Mouse (Mus musculus): ENCODE measurements around the gene Fam227b. TPM values are rescaled to one million over a fixed set of nuclear protein-coding genes. Genes with fewer than 3 reads are reported as not detected.

Fam227b gene
- polyA plus RNA-seq, 1 experiment from 2014 or later = not detected

- H3K36me3 ChIP-seq = no peaks in the 10 kb centered on the region
- 78% methylated on average over 8 of the region's 8 CpGs for WGBS
- no peak overlapping the region for H3K4me3 ChIP-seq
- no peaks in the 10 kb centered on the region for H3K27me3 ChIP-seq
- no peak overlapping the region for H3K4me2 ChIP-seq
- no peak for ATAC-seq (ENCODE audit: low FRiP score)
- no peaks in the 10 kb centered on the region for H3K4me1 ChIP-seq (replicated peaks)
- H3K9ac ChIP-seq = no peak overlapping the region
- H3K27ac ChIP-seq = no peak overlapping the region
- no peaks in the 10 kb centered on the region for H3K9me3 ChIP-seq
Observed at GRCm38 (mm10) chr2:126086187-126086586, 65.6 kb downstream of the Fam227b start.

GRCm38 (mm10) chr2:126084326-126084725 is 67.5 kb downstream of the Fam227b start:
- H3K27ac ChIP-seq = no peak overlapping the region
- H3K9ac ChIP-seq = no peak overlapping the region
- WGBS = 85% methylated on average over 3 of the region's 3 CpGs
- H3K27me3 ChIP-seq = no peaks in the 10 kb centered on the region
- no peak overlapping the region for H3K4me2 ChIP-seq
- ATAC-seq (ENCODE audit: low FRiP score) = no peak
- no peaks in the 10 kb centered on the region for H3K9me3 ChIP-seq
- no peaks in the 10 kb centered on the region for H3K4me1 ChIP-seq (replicated peaks)
- no peaks in the 10 kb centered on the region for H3K36me3 ChIP-seq
- H3K4me3 ChIP-seq = no peak overlapping the region

- Histone ChIP-seq H3K9me3 (no peaks in the 10 kb centered on the region), H3K9ac (no peak overlapping the region), H3K27me3 (no peaks in the 10 kb centered on the region), H3K4me2 (no peak overlapping the region), H3K4me1 (replicated peaks) (no peaks in the 10 kb centered on the region), H3K4me3 (no peak overlapping the region), H3K36me3 (no peaks in the 10 kb centered on the region), H3K27ac (no peak overlapping the region)
- ATAC-seq (ENCODE audit: low FRiP score) = no peak
- WGBS = 71% methylated on average over 2 of the region's 2 CpGs
Observed at GRCm38 (mm10) chr2:126079086-126079485, 72.7 kb downstream of the Fam227b start.

- WGBS = 96% methylated on average over 6 of the region's 6 CpGs
Observed at GRCm38 (mm10) chr2:126076506-126076905, 75.3 kb downstream of the Fam227b start.

GRCm38 (mm10) chr2:126073744-126074143 is 78.1 kb downstream of the Fam227b start:
- Histone ChIP-seq H3K4me2 (no peak overlapping the region), H3K9me3 (no peaks in the 10 kb centered on the region), H3K36me3 (no peaks in the 10 kb centered on the region), H3K9ac (no peak overlapping the region), H3K4me1 (replicated peaks) (no peaks in the 10 kb centered on the region), H3K27ac (no peak overlapping the region), H3K27me3 (no peaks in the 10 kb centered on the region), H3K4me3 (no peak overlapping the region)
- WGBS = 92% methylated on average over 4 of the region's 4 CpGs
- ATAC-seq (ENCODE audit: low FRiP score) = no peak

More at GRCm38 (mm10) chr2:126076506-126076905, 75.3 kb downstream of the Fam227b start:
- Histone ChIP-seq H3K27ac (no peak overlapping the region), H3K4me1 (replicated peaks) (no peaks in the 10 kb centered on the region), H3K4me3 (no peak overlapping the region), H3K9ac (no peak overlapping the region), H3K36me3 (no peaks in the 10 kb centered on the region), H3K9me3 (no peaks in the 10 kb centered on the region), H3K27me3 (no peaks in the 10 kb centered on the region), H3K4me2 (no peak overlapping the region)
- no peak for ATAC-seq (ENCODE audit: low FRiP score)

GRCm38 (mm10) chr2:126069740-126070139 is 82.1 kb downstream of the Fam227b start:
- Histone ChIP-seq H3K27me3 (no peaks in the 10 kb centered on the region), H3K4me1 (replicated peaks) (no peaks in the 10 kb centered on the region), H3K4me3 (no peak overlapping the region), H3K36me3 (no peaks in the 10 kb centered on the region), H3K4me2 (no peak overlapping the region), H3K27ac (no peak overlapping the region), H3K9me3 (no peaks in the 10 kb centered on the region), H3K9ac (no peak overlapping the region)
- WGBS = 93% methylated on average over 1 of the region's 1 CpGs
- no peak for ATAC-seq (ENCODE audit: low FRiP score)

GRCm38 (mm10) chr2:126065303-126065856 is 86.4 kb downstream of the Fam227b start:
- Histone ChIP-seq H3K27me3 (no peaks in the 10 kb centered on the region), H3K9ac (no peak overlapping the region), H3K36me3 (no peaks in the 10 kb centered on the region), H3K4me3 (no peak overlapping the region), H3K4me2 (no peak overlapping the region), H3K9me3 (no peaks in the 10 kb centered on the region), H3K27ac (no peak overlapping the region), H3K4me1 (replicated peaks) (no peaks in the 10 kb centered on the region)
- ATAC-seq (ENCODE audit: low FRiP score) = no peak
- WGBS = 91% methylated on average over 3 of the region's 3 CpGs

GRCm38 (mm10) chr2:126064814-126065213 is 87.0 kb downstream of the Fam227b start:
- Histone ChIP-seq H3K27me3 (no peaks in the 10 kb centered on the region), H3K9ac (no peak overlapping the region), H3K9me3 (no peaks in the 10 kb centered on the region), H3K4me3 (no peak overlapping the region), H3K4me2 (no peak overlapping the region), H3K36me3 (no peaks in the 10 kb centered on the region), H3K4me1 (replicated peaks) (no peaks in the 10 kb centered on the region), H3K27ac (no peak overlapping the region)
- WGBS = 32% methylated on average over 2 of the region's 2 CpGs
- ATAC-seq (ENCODE audit: low FRiP score) = no peak

GRCm38 (mm10) chr2:126062876-126063275 is 88.9 kb downstream of the Fam227b start:
- no peak overlapping the region for H3K27ac ChIP-seq
- no peak for ATAC-seq (ENCODE audit: low FRiP score)
- WGBS = 88% methylated on average over 7 of the region's 7 CpGs
- H3K4me3 ChIP-seq = no peak overlapping the region
- no peaks in the 10 kb centered on the region for H3K27me3 ChIP-seq
- H3K9me3 ChIP-seq = no peaks in the 10 kb centered on the region
- H3K4me1 ChIP-seq (replicated peaks) = no peaks in the 10 kb centered on the region
- H3K36me3 ChIP-seq = no peaks in the 10 kb centered on the region
- no peak overlapping the region for H3K4me2 ChIP-seq
- no peak overlapping the region for H3K9ac ChIP-seq

GRCm38 (mm10) chr2:126061037-126061773 is 90.6 kb downstream of the Fam227b start:
- Histone ChIP-seq H3K4me1 (replicated peaks) (no peaks in the 10 kb centered on the region), H3K36me3 (no peaks in the 10 kb centered on the region), H3K4me3 (no peak overlapping the region), H3K9ac (no peak overlapping the region), H3K9me3 (no peaks in the 10 kb centered on the region), H3K27ac (no peak overlapping the region), H3K27me3 (no peaks in the 10 kb centered on the region), H3K4me2 (no peak overlapping the region)
- no peak for ATAC-seq (ENCODE audit: low FRiP score)
- 78% methylated on average over 17 of the region's 17 CpGs for WGBS

GRCm38 (mm10) chr2:126060595-126060994 is 91.2 kb downstream of the Fam227b start:
- H3K4me1 ChIP-seq (replicated peaks) = no peaks in the 10 kb centered on the region
- no peaks in the 10 kb centered on the region for H3K36me3 ChIP-seq
- ATAC-seq (ENCODE audit: low FRiP score) = no peak
- no peak overlapping the region for H3K27ac ChIP-seq
- no peaks in the 10 kb centered on the region for H3K27me3 ChIP-seq
- no peak overlapping the region for H3K9ac ChIP-seq
- H3K9me3 ChIP-seq = no peaks in the 10 kb centered on the region
- H3K4me2 ChIP-seq = no peak overlapping the region
- no peak overlapping the region for H3K4me3 ChIP-seq
- 66% methylated on average over 4 of the region's 4 CpGs for WGBS

GRCm38 (mm10) chr2:126053657-126054056 is 98.1 kb downstream of the Fam227b start:
- 69% methylated on average over 5 of the region's 5 CpGs for WGBS
- Histone ChIP-seq H3K36me3 (no peaks in the 10 kb centered on the region), H3K4me2 (no peak overlapping the region), H3K27me3 (no peaks in the 10 kb centered on the region), H3K4me1 (replicated peaks) (no peaks in the 10 kb centered on the region; the same call in 1 of the 2 replicates), H3K27ac (no peak overlapping the region), H3K4me3 (no peak overlapping the region), H3K9me3 (no peaks in the 10 kb centered on the region), H3K9ac (no peak overlapping the region)
- ATAC-seq (ENCODE audit: low FRiP score) = no peak
